Mouse (Mus musculus): ENCODE data around the gene Marcks.
"Not testable (repeated sequence)": the region's sequence is repeated elsewhere in the genome, so short reads cannot be mapped to it uniquely, and the experiment has no call there.

DNA sequence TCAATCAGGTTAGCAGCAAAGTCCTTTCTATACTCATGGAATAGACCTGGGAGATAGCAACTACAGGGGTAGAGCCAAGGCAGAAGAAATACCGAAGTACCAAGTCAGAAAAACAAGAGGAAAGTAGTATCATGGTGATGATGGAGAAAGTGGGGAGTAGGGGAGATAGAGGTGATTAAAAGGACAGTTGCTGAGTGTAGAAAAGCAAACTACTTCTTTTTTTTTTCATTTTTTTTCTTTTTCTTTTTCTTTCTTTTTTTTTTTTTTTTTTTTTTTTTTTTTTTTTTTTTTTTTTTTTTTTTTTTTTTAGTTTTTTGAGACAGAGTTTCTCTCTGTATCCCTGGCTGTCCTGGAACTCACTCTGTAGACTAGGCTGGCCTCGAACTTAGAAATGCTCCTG is 54.6 kb downstream of the Marcks start:
- not testable (repeated sequence) for TF ChIP-seq CTCF (IDR thresholded peaks at IDR 0.05; ENCODE audit: extremely low read depth, insufficient read length, insufficient replicate concordance, low read depth, low read length); POLR2A (IDR thresholded peaks at IDR 0.05; ENCODE audit: low read depth, low read length)
